Mouse (Mus musculus): ENCODE measurements around the gene Gale. TPM values are rescaled to one million over a fixed set of nuclear protein-coding genes. Genes with fewer than 3 reads are reported as not detected.

Gene Gale
- total and polyA plus RNA-seq, 3 experiments, result 23.8 to 40.5 (median 32.9) TPM

DNA sequence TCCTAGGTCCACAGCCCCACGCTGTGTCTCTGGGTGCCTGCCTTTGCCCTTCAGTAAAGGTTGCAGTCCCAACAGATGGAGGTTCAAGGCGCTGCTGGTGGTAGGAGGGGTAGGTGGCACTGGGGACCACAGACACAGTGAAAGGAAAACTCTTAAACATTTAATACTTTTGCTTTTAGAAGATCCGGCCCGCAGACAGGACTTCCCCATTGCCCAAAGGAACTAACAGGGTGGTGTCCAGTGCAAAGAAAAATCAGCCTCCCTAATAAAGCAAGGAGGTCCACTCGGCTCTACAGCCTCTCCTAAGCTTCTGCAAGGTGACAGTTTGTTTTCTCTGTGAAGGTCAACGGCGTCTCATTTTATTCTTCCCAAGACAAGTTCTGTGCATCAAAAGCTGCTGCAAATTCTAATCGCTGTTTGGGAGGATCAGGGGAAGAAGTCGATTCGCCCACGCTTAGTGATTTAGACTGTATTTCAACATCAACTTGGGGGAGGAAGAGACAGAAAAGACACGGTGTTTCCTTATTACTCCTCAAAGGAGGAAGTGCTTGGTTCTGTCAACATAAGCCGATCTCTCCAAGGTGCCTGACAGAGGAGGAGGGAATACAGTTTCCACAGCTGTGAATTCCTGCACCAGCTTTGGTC lies 44.8 kb upstream of the Gale start:
- H3K4me2 ChIP-seq (ENCODE audit: insufficient read depth, low read depth, poor library complexity, severe bottlenecking), result no peak overlapping the region
- peaks cover 0 to 39% of the 10 kb centered on the region in 2 experiments; a peak in 2 of 4 replicates for H3K4me1 ChIP-seq (ENCODE audit: control insufficient read depth in 1 of 2, insufficient read depth in 2 of 2)

DNA sequence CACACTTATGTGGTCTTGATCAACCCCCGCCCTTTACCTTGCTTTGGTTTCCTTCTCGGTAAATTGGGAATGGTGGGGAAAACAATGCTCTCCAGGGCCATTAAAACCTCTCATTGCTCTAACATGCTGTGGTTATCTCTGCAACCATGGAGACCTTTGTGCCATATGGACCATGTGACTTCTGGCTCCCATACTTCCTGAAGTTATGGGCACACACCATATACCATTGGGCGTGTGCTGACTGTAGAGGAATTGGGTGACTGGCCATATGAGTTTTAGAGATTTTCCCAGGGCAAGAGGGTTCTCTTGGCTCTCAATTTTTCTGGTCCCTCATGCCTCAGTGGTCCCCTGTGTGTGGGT lies 44.3 kb upstream of the Gale start:
- H3K4me3 ChIP-seq (replicated peaks in 1 of 3; ENCODE audit: low read depth in 2 of 3, low read length in 2 of 3, poor library complexity in 1 of 3), result no peak overlapping the region

More for the DNA sequence above, 44.8 kb upstream of the Gale start:
- no peak overlapping the region for H3K27ac ChIP-seq (ENCODE audit: insufficient read depth, low read depth)
- H3K36me3 ChIP-seq (replicated peaks in 1 of 2; ENCODE audit: control insufficient read depth in 1 of 2, insufficient read depth in 1 of 2, low read length in 1 of 2), result peaks cover 25 to 48% of the 10 kb centered on the region in 2 experiments
- H3K9ac ChIP-seq (ENCODE audit: insufficient read depth, low read depth), result no peak overlapping the region
- in situ Hi-C loops (cut with MboI; ENCODE audit: low pct_ligation_motif_present, low pct_unique_long_range_greater_than_20kb, low sequenced_read_pairs) (no loop called here), dilution Hi-C loops (cut with MboI; ENCODE audit: extremely low pct_ligation_motif_present, extremely low pct_unique_long_range_greater_than_20kb, low sequenced_read_pairs) (no loop called here)
- no peaks in the 10 kb centered on the region for H3K27me3 ChIP-seq (replicated peaks)
- TF ChIP-seq MXI1 (IDR thresholded peaks at IDR 0.05; ENCODE audit: low read depth, low read length), result no peak
- TF ChIP-seq GABPA (IDR thresholded peaks at IDR 0.05; ENCODE audit: insufficient replicate concordance, low read depth, low read length), result no peak
- no peak for TF ChIP-seq POLR2AphosphoS2 (IDR thresholded peaks at IDR 0.05; ENCODE audit: low read depth, low read length)
- TF ChIP-seq MAFK (IDR thresholded peaks at IDR 0.05; ENCODE audit: insufficient replicate concordance, low read length), result no peak
- no peak for TF ChIP-seq SIN3A (IDR thresholded peaks at IDR 0.05; ENCODE audit: low read length)
- no peak for TF ChIP-seq MAZ (IDR thresholded peaks at IDR 0.05; ENCODE audit: low read depth, low read length)
- TF ChIP-seq ZMIZ1 (IDR thresholded peaks at IDR 0.05; ENCODE audit: low read depth, low read length), result no peak
- TF ChIP-seq BHLHE40 (IDR thresholded peaks at IDR 0.05; ENCODE audit: low read depth, low read length), result no peak
- no peak for TF ChIP-seq TCF12 (IDR thresholded peaks at IDR 0.05; ENCODE audit: low read depth, low read length)
- no peak for TF ChIP-seq MEF2A (IDR thresholded peaks at IDR 0.05; ENCODE audit: borderline replicate concordance, low read depth, low read length)
- TF ChIP-seq JUN (IDR thresholded peaks at IDR 0.05; ENCODE audit: insufficient read depth, low read depth, low read length), result no peak
- no peak for TF ChIP-seq USF1 (IDR thresholded peaks at IDR 0.05; ENCODE audit: low read depth, low read length)
- TF ChIP-seq ZNF384 (IDR thresholded peaks at IDR 0.05; ENCODE audit: low read depth, low read length), result no peak
- TF ChIP-seq TBP (conservative IDR thresholded peaks at IDR 0.05; ENCODE audit: low read depth, low read length), result no peak
- no peak for TF ChIP-seq KAT2A (IDR thresholded peaks at IDR 0.05; ENCODE audit: insufficient replicate concordance, low read length)
- TF ChIP-seq CHD1 (IDR thresholded peaks at IDR 0.05; ENCODE audit: low read depth, low read length), result no peak
- no peak for TF ChIP-seq UBTF (IDR thresholded peaks at IDR 0.05; ENCODE audit: low read depth, low read length)
- no peak for TF ChIP-seq EP300 (IDR thresholded peaks at IDR 0.05; ENCODE audit: low read length)
- no peak for TF ChIP-seq CTCF (conservative IDR thresholded peaks at IDR 0.05 in 1 of 2, IDR thresholded peaks at IDR 0.05 in 1 of 2; ENCODE audit: low read depth in 2 of 2, low read length in 2 of 2)
- TF ChIP-seq MAX (IDR thresholded peaks at IDR 0.05; ENCODE audit: low read length), result no peak
- H3K9me3 ChIP-seq (replicated peaks; ENCODE audit: low read length), result no peaks in the 10 kb centered on the region
- no peak overlapping the region for H3K4me3 ChIP-seq (replicated peaks in 1 of 3; ENCODE audit: low read depth in 2 of 3, low read length in 2 of 3, poor library complexity in 1 of 3)
- H3K79me2 ChIP-seq (replicated peaks; ENCODE audit: control insufficient read depth, extremely low read depth, insufficient read depth, poor library complexity, severe bottlenecking), result 0 out of 2 replicates have a peak, but pooled peaks cover 4% of the 10 kb centered on the region
- DNase-seq (ENCODE audit: extremely low read depth), result no peak

More for the DNA sequence above, 44.3 kb upstream of the Gale start:
- in situ Hi-C loops (cut with MboI; ENCODE audit: low pct_ligation_motif_present, low pct_unique_long_range_greater_than_20kb, low sequenced_read_pairs) (no loop called here), dilution Hi-C loops (cut with MboI; ENCODE audit: extremely low pct_ligation_motif_present, extremely low pct_unique_long_range_greater_than_20kb, low sequenced_read_pairs) (no loop called here)
- DNase-seq (ENCODE audit: extremely low read depth), result no peak
- Histone ChIP-seq H3K4me1 (ENCODE audit: control insufficient read depth in 1 of 2, insufficient read depth in 2 of 2) (peaks cover 0 to 39% of the 10 kb centered on the region in 2 experiments; a peak in 2 of 4 replicates), H3K9ac (ENCODE audit: insufficient read depth, low read depth) (no peak overlapping the region), H3K4me2 (ENCODE audit: insufficient read depth, low read depth, poor library complexity, severe bottlenecking) (no peak overlapping the region), H3K9me3 (replicated peaks; ENCODE audit: low read length) (no peaks in the 10 kb centered on the region), H3K36me3 (replicated peaks in 1 of 2; ENCODE audit: control insufficient read depth in 1 of 2, insufficient read depth in 1 of 2, low read length in 1 of 2) (peaks cover 26 to 51% of the 10 kb centered on the region in 2 experiments), H3K27me3 (replicated peaks) (no peaks in the 10 kb centered on the region), H3K27ac (ENCODE audit: insufficient read depth, low read depth) (no peak overlapping the region), H3K79me2 (replicated peaks; ENCODE audit: control insufficient read depth, extremely low read depth, insufficient read depth, poor library complexity, severe bottlenecking) (0 out of 2 replicates have a peak, but pooled peaks cover 4% of the 10 kb centered on the region)
- TF ChIP-seq POLR2A (IDR thresholded peaks at IDR 0.05; ENCODE audit: low read depth, low read length), result no peak
- no peak for TF ChIP-seq TCF12 (IDR thresholded peaks at IDR 0.05; ENCODE audit: low read depth, low read length)
- no peak for TF ChIP-seq ELF1 (IDR thresholded peaks at IDR 0.05; ENCODE audit: low read depth, low read length)
- TF ChIP-seq USF2 (conservative IDR thresholded peaks at IDR 0.05; ENCODE audit: low read depth, low read length), result no peak
- no peak for TF ChIP-seq GABPA (IDR thresholded peaks at IDR 0.05; ENCODE audit: insufficient replicate concordance, low read depth, low read length)
- TF ChIP-seq RCOR1 (conservative IDR thresholded peaks at IDR 0.05; ENCODE audit: low read depth, low read length), result no peak
- TF ChIP-seq RAD21 (IDR thresholded peaks at IDR 0.05; ENCODE audit: low read depth, low read length), result no peak
- no peak for TF ChIP-seq USF1 (IDR thresholded peaks at IDR 0.05; ENCODE audit: low read depth, low read length)
- no peak for TF ChIP-seq ETS1 (conservative IDR thresholded peaks at IDR 0.05; ENCODE audit: low read depth, low read length)
- TF ChIP-seq KAT2A (IDR thresholded peaks at IDR 0.05; ENCODE audit: insufficient replicate concordance, low read length), result no peak
- TF ChIP-seq NELFE (IDR thresholded peaks at IDR 0.05; ENCODE audit: low read depth, low read length), result no peak

Data from CH12.LX (cell line).